Mouse (Mus musculus) stomach, postnatal 0 days (tissue): Measurements from ENCODE around the gene Cdh15. TPM values are rescaled to one million over a fixed set of nuclear protein-coding genes. Genes with fewer than 3 reads are reported as not detected.

Source experiments
- ATAC-seq: fragments of 200-750 bp; cut with Nextera tagmentation; 2 replicates; pipeline ENCODE4 v1.8.0; 2017; ENCODE audit not compliant: low FRiP score, low TSS enrichment
- DNase-seq: peaks from one replicate; pipeline ENCODE4 v3.0.0-alpha.2; 2016; ENCODE audit warnings: low spot score
- H3K27ac ChIP-seq: fragments of 300-500 bp; sonication (generic); replicated peaks from 2 replicates; pipeline ENCODE4 v1.5.1; 2014; ENCODE audit warnings: mild to moderate bottlenecking, control low read depth
- H3K27me3 ChIP-seq: fragments of 300-500 bp; sonication (generic); 2 replicates; pipeline ENCODE4 v1.6.1; 2014; ENCODE audit warnings: low read length; ENCODE audit not compliant: control insufficient read depth, insufficient read depth
- H3K36me3 ChIP-seq: fragments of 300-500 bp; sonication (generic); 2 replicates; pipeline ENCODE4 v1.6.1; 2014; ENCODE audit warnings: low read length, mixed read lengths; ENCODE audit not compliant: control insufficient read depth, insufficient read depth
- H3K4me1 ChIP-seq: fragments of 300-500 bp; sonication (generic); replicated peaks from 2 replicates; pipeline ENCODE4 v1.6.1; 2014; ENCODE audit warnings: antibody characterized with exemption; ENCODE audit not compliant: control insufficient read depth, insufficient read depth
- H3K4me2 ChIP-seq: fragments of 300-500 bp; sonication (generic); replicated peaks from 2 replicates; pipeline ENCODE4 v1.6.1; 2014; ENCODE audit warnings: low read depth, mild to moderate bottlenecking, control low read depth, moderate library complexity
- H3K4me3 ChIP-seq: fragments of 300-500 bp; sonication (generic); 2 replicates; pipeline ENCODE4 v1.5.1; 2014; ENCODE audit warnings: low read depth, low read length, control low read depth
- H3K9ac ChIP-seq: fragments of 300-500 bp; sonication (generic); 2 replicates; pipeline ENCODE4 v1.6.1; 2014; ENCODE audit warnings: mild to moderate bottlenecking, low read length, control low read depth, mixed read lengths
- H3K9me3 ChIP-seq: fragments of 300-500 bp; sonication (generic); 2 replicates; pipeline ENCODE4 v1.6.1; 2016; ENCODE audit warnings: low read length; ENCODE audit not compliant: control insufficient read depth
- CTCF ChIP-seq: IDR thresholded peaks from 2 replicates; pipeline ENCODE4 v1.5.1; 2016; ENCODE audit warnings: antibody characterized with exemption, low read depth, mild to moderate bottlenecking, moderate library complexity
- EP300 ChIP-seq: optimal IDR thresholded peaks from 2 replicates; pipeline ENCODE3; 2016; ENCODE audit warnings: antibody characterized with exemption
- WGBS: fragments of 180-500 bp; shearing (Covaris S2); extraction: QIAGEN DNeasy Blood & Tissue Kit; methylation state at CpG from one replicate; pipeline ENCODE4 v1.1.7; 2014; 5-methylcytosine and 5-hydroxymethylcytosine counted together
- polyA plus RNA-seq: library from polyadenylated mRNA; unstranded; fragments of >200 nt; fragmentation: Nextera tagmentation; extraction: Ambion mirVana; gene quantifications from 2 replicates; pipeline ENCODE4 v1.2.1, GENCODE M21; 2015

The Cdh15 gene
- polyA plus RNA-seq, 1 experiment from 2014 or later, result 0.23 TPM

DNA sequence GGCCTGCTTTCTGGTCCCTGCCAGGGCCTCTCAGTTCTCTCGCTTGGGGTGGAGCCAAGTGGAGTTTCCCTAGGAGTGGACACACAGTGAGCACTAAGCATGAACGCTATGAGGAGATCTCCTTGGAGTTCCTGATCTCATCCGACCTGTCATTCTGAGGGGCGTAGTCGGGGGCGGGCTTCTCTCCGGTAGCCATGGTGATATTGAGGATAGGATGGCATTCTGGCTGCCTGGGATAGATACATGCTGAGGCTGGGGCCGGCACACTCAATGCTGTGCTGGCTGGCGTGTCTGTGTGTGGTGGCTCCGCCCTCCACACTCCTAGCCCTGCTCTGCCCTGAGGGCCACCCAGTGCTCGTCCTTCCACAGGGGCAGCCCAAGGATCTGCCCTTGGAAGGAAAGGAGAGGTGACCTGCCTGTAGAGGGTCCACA is 5.6 kb downstream of the Cdh15 start:
- H3K9ac ChIP-seq, result no peak overlapping the region
- H3K36me3 ChIP-seq, result no peaks in the 10 kb centered on the region
- no peak overlapping the region for H3K4me3 ChIP-seq
- ATAC-seq, result peak; percentile 54
- no peaks in the 10 kb centered on the region for H3K9me3 ChIP-seq
- TF ChIP-seq EP300 (no peak), CTCF (no peak)
- H3K4me1 ChIP-seq, result no peaks in the 10 kb centered on the region
- 26% methylated on average over 11 of the region's 11 CpGs for WGBS
- H3K27ac ChIP-seq, result no peak overlapping the region
- no peaks in the 10 kb centered on the region for H3K27me3 ChIP-seq
- DNase-seq, result no peak
- no peak overlapping the region for H3K4me2 ChIP-seq

GRCm38 (mm10) chr8:122854388-122854787 is 6.6 kb downstream of the Cdh15 start:
- no peak for ATAC-seq
- Histone ChIP-seq H3K27me3 (no peaks in the 10 kb centered on the region), H3K27ac (no peak overlapping the region), H3K9me3 (no peaks in the 10 kb centered on the region), H3K4me2 (no peak overlapping the region), H3K4me1 (no peaks in the 10 kb centered on the region), H3K9ac (no peak overlapping the region), H3K36me3 (no peaks in the 10 kb centered on the region), H3K4me3 (no peak overlapping the region)
- WGBS, result 58% methylated on average over 7 of the region's 7 CpGs
- no peak for DNase-seq
- no peak for TF ChIP-seq CTCF
- TF ChIP-seq EP300, result no peak

DNA sequence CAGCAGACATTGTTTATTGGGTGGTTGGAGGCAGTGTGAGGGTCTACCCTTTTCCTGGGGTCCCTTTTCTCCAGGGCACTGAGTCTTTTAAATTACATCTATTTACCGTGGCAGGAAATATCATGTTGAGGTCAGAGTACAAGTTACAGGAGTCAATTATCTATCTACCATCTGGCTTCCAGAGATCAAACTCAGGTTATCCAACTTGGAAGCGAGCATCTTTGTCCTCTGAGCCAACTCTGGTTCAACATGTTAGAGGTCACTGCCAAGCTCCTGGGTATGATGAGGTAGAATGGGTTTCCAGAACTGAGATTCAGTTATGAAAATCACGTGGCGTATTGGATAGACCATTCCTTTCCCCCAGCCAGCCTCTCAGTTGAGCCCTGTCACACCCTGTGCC is 7.4 kb downstream of the Cdh15 start:
- ATAC-seq (no peak), DNase-seq (no peak)
- H3K27ac ChIP-seq, result no peak overlapping the region
- H3K9me3 ChIP-seq, result no peaks in the 10 kb centered on the region
- TF ChIP-seq CTCF, result no peak
- no peak for TF ChIP-seq EP300
- H3K36me3 ChIP-seq, result no peaks in the 10 kb centered on the region
- no peaks in the 10 kb centered on the region for H3K27me3 ChIP-seq
- no peak overlapping the region for H3K9ac ChIP-seq
- 77% methylated on average over 4 of the region's 4 CpGs for WGBS
- H3K4me3 ChIP-seq, result no peak overlapping the region
- no peaks in the 10 kb centered on the region for H3K4me1 ChIP-seq
- H3K4me2 ChIP-seq, result no peak overlapping the region

- Histone ChIP-seq H3K4me3 (no peak overlapping the region), H3K27ac (no peak overlapping the region), H3K4me2 (no peak overlapping the region), H3K4me1 (no peaks in the 10 kb centered on the region), H3K36me3 (no peaks in the 10 kb centered on the region), H3K9ac (no peak overlapping the region), H3K27me3 (no peaks in the 10 kb centered on the region), H3K9me3 (no peaks in the 10 kb centered on the region)
- no peak for DNase-seq
- no peak for TF ChIP-seq CTCF
- TF ChIP-seq EP300, result no peak
- ATAC-seq, result no peak
- WGBS, result 76% methylated on average over 8 of the region's 8 CpGs
Observed at GRCm38 (mm10) chr8:122856288-122856687, 8.5 kb downstream of the Cdh15 start.

GRCm38 (mm10) chr8:122859843-122860242 is 12.1 kb downstream of the Cdh15 start:
- Histone ChIP-seq H3K27me3 (no peaks in the 10 kb centered on the region), H3K4me1 (no peaks in the 10 kb centered on the region), H3K36me3 (no peaks in the 10 kb centered on the region), H3K4me3 (no peak overlapping the region), H3K27ac (no peak overlapping the region), H3K4me2 (no peak overlapping the region), H3K9me3 (no peaks in the 10 kb centered on the region), H3K9ac (no peak overlapping the region)
- peak; percentile 77 for ATAC-seq
- TF ChIP-seq CTCF (no peak), EP300 (no peak)
- DNase-seq, result peak; percentile 75
- 49% methylated on average over 13 of the region's 13 CpGs for WGBS

DNA sequence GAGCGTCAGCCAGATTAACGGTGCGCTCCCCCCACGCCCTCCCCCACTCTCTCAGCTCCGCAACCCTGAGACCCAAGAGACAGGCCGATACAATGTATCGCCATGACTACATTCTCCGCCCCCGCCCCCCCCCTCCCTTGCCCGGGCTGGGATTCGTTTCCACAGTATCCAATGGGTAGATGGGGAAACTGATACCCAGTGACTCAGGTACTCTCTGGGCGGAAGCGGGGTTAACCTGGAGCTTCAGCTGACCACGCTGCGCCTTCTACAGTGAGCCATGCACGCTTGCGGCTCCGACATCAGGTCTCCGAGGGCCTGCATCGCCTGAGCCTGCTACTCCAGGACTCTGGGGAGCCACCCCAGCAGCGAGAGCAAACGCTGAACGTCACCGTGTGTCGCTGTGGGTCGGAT is 17.0 kb downstream of the Cdh15 start:
- ATAC-seq, result no peak

More for the DNA sequence above, 17.0 kb downstream of the Cdh15 start:
- peak overlapping the region; percentile 8; the same call in 1 of the 2 replicates for H3K4me3 ChIP-seq
- no peaks in the 10 kb centered on the region for H3K4me1 ChIP-seq
- TF ChIP-seq CTCF (no peak), EP300 (no peak)
- 52% methylated on average over 26 of the region's 26 CpGs for WGBS
- H3K27ac ChIP-seq, result no peak overlapping the region
- no peaks in the 10 kb centered on the region for H3K36me3 ChIP-seq
- peak overlapping the region; percentile 31 for H3K4me2 ChIP-seq
- DNase-seq, result no peak
- H3K9me3 ChIP-seq, result 0 out of 2 replicates have a peak, but pooled peaks cover 3% of the 10 kb centered on the region
- no peaks in the 10 kb centered on the region for H3K27me3 ChIP-seq
- no peak overlapping the region for H3K9ac ChIP-seq
